Mouse (Mus musculus): ENCODE results near the gene Capza2.
"Not testable (repeated sequence)": the region's sequence is repeated elsewhere in the genome, so short reads cannot be mapped to it uniquely, and the experiment has no call there.

The Capza2 gene

DNA sequence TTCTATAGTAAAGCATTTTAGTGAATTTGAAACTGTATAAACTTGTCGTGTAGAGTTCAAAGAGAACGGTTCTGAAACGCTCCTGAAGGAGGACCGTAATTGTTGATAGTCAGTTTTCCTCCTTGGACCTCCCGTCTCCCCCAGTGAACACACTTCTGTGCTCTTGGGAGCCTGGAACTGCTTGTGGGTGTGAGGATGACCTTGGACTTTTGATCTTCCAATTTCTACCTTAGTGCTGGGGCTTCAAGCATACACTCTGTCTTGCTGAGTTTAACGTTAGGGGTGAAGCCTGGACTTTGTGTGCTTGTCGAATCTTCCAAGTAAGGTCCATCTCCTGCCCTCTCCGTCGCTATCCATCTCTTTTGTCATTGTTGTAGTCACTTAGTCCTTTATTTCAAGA lies 4.0 kb downstream of the Capza2 start:
- in situ Hi-C loops (cut with MboI, MseI), result no loop called here

DNA sequence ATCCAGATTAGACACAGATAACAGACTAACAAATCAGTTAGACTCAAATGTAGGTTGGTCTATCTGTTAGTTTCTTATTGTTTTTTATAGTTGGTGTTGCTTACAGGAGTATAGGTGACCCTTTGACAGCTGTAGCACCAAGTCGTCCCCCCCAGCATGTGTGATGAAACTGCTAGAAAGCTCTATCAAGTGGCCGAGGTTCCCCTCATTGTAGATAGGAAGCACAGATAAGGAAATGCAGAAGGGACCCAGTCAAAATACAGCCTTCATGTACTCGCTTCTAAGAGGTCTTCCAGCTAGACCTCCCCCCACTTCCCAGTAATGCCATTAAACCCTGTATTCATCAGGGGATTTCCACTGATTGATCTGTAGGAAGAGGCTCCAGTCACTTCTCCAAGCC lies 6.7 kb downstream of the Capza2 start:
- in situ Hi-C loops (cut with MboI, MseI), result no loop called here

DNA sequence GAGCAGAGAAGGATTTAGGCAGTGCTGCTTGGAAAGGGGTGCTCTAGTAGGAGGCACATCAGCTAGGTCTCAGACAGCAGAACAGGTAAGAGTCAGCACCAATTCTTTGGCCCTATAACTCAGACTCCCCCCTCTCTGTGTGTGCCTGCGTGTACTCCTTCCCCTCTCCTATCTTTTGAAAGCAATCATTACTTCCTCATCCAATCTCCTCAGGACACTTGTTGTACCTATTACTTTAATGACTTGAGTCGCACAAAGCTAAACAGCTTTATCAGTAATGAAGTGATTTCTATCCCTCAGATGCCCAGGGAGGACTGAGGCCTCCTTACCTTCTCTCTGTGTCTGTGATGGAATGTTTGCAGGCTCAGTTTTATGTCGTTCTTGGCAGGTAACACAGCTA lies 10.1 kb downstream of the Capza2 start:
- in situ Hi-C loops (cut with MboI, MseI), result no loop called here

DNA sequence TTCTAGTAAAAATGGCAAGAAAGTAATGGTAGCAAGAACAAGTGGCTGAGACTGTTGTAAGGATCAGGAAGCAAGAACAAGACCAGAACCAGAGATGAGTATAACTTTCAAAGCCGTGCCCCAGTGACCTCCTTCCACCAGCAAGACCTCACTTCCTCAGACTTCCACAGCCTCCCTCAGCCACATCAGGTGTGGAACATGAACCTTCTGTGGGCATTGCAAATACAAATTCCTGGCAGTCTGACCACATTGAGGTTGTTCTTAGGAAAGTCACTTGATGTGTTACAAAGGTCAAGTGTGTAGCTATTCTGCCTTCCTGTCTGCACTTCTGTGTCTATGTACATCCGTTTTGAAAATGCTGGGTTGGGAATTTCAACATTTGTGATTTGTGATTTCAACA lies 16.1 kb downstream of the Capza2 start:
- in situ Hi-C loops (cut with MboI, MseI), result no loop called here

DNA sequence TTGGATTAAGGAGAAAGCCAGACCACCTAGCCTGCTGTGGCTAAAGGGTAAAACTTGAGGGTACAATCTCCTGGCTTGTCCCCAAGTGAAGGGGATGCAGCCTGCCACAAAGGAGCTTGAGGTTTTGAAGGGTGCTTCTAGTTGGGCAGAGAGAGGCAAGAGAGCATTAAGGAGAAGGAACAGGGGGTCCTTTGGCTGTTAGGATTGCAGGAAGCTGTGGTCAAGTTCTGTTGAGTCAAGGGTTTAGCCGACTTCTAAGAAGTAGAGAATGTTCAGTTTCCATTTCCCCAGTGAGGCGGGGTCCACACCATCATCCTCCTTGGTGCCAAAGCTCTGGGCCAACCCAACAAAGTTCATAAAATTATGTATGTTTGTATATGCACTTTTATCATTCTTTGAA lies 19.0 kb downstream of the Capza2 start:
- in situ Hi-C loops (cut with MboI, MseI), result no loop called here

DNA sequence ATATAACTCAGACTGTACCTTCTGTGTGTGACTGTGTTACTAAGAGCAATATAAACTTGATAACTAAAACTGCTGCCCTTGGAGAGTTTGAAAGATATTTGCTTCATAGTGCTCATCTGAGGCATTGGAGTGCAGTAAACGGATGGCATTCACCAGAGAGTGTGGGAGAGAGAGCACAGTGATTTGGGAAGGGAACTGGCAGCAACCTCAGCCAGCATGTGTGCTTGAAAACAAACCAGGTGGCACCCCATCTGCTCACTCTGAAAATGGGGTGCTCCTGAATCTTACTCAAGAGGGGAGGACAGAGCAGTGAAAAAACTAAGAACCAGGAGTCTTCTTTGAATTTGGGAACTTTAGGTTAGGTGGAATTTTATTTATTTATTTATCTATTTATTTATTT lies 21.3 kb downstream of the Capza2 start:
- in situ Hi-C loops (cut with MboI, MseI), result no loop called here

DNA sequence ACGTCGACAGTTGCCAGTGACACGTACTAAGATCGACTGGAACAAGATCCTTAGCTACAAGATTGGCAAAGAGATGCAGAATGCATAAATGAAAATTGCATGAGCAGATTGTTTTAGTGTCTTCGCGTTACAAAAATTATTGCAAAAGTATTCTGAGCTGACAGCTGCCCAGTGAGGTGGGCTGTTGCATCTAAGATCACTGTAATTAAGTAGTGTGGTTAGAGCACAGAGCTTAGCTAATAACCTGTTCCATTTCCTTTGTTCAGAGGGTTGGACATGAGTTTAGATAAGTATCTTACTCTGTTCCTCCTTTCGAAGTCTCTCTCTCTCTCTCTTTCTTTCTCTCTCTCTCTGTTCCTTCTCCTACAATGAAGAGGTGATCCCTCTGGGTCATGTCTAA lies 29.3 kb downstream of the Capza2 start:
- in situ Hi-C loops (cut with MboI, MseI), result no loop called here

DNA sequence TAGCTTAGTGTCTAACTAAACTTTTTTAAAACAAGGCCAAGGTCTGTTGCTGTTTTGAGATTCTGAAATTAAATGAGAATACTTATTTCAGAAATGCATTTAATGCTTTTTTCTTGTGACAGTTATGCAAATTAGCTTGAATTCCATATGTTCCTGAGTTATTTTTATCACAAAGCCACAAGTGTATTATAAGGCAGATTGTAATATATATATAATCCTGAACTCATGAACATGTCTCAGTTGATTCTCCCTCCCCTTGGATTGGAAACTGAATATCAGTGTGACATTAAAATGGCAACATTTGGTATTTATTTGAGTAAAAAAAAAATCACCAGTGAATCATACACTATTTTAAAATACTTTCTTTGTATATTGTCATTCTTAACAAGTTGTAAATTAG lies 30.0 kb downstream of the Capza2 start:
- in situ Hi-C loops (cut with MboI, MseI), result no loop called here

DNA sequence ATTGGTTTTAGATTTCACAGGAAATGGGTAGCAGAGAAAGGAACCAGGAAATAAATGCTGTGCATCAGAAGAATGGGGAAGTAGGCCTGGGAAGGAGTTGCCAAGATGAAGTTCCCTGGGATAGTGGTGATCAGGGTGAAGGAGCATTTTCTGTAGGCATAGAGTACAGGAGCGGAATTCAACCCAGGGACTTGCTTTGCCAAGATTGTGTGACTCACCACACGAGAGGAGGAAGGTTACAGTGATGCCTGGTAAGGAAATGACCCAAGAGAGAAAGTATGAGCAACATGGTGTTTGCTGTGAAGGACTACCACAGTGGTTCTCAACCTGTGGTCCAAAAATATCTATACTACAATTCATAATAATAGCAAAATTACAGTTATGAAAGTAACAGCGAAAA lies 31.8 kb downstream of the Capza2 start:
- in situ Hi-C loops (cut with MboI, MseI), result no loop called here

DNA sequence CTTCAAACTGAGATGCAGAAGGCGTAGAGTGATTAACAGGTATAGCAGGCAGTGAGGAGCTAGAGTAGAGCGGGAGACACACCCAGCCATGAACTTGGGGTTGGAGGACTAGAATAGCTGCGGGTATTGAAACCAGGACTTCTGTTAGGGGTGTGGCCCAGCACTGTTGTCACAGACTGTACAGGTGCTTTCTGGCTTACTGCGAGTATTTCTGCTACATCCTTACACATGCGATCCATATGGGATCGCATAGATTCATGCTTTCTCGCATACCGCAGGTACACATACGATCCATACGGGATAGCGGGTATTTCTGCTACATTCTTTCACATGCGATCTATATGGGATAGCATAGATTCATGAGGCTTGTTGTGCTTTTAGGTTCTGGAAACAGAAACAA lies 32.3 kb downstream of the Capza2 start:
- in situ Hi-C loops (cut with MboI, MseI), result no loop called here

DNA sequence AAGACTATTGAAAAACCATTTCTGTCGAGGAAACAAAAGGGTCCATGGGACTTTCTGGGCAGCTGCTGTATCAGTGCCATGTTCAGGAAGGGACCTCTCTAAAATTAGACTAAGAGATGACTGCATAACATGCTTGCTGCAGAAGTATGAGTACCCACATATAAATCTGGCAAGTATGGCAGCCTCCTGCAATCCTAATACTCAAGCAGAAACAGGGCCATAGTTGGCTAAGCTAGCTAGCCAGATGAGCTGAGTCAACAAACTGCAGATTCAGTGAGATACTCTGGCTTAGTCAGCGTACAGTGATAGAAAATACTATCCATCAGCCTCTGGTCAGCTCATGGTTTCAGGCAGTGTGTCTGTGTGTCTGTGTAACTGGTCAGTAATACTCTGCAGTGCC lies 33.8 kb downstream of the Capza2 start:
- in situ Hi-C loops (cut with MboI, MseI), result no loop called here

DNA sequence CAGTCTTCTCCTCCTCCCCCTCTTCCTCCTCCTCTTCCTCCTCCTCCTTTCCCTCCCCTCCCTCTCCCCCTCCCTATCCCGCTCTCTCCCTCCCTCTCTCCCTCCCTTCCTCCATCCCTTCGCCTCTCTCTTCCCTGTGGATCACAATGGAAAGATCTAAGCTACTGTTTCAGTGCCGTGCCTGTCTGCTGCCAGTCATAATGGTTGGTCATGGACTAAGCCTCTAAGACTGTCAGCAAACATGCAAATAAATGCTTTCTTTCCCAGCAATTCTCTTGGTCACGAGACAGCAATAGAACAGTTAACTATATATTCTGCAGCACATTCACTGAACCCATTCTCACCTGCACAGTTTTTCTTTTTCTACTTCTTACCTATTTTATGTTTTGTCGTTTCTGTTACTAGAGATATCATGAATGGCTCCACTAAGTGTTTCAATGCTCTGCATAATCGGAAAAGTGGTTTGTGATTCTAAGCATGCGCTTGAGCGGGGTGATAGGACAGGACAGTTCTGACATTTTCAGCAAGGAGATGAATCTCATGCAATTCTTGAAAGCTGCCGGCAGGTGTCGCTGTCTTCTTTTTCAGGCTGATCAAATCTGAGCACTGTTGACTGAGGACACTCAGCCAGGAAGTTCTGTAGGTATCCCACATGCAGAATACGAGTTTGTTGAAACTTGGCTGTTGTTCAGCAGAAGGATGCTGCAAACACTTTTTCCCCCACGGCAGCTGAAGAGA lies 39.2 kb downstream of the Capza2 start:
- in situ Hi-C loops (cut with MboI, MseI), result loop anchor here (5.0 kb wide), 1 partner anchor 157 kb away; no protein-coding TSS in a partner anchor

DNA sequence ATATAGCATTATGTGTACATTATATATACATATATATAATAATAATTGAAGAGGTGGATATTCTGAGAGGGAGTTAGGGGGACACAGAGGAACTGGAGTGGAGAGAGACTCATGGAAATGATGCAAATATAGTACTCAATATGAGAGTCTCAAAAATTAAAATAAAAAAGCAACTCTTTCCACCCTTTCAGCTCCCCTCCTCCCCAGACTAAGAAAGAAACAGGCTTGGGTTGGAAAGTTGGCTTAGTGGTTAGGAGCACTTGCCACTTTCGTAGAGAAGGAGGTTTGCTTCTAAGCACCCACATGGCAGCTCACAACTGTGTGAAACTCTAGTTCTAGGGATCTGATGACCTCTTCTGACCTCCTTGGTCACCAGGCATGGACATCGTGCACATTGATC lies 41.0 kb downstream of the Capza2 start:
- in situ Hi-C loops (cut with MboI, MseI), result loop anchor here (5.0 kb wide), 1 partner anchor 155 kb away; no protein-coding TSS in a partner anchor

DNA sequence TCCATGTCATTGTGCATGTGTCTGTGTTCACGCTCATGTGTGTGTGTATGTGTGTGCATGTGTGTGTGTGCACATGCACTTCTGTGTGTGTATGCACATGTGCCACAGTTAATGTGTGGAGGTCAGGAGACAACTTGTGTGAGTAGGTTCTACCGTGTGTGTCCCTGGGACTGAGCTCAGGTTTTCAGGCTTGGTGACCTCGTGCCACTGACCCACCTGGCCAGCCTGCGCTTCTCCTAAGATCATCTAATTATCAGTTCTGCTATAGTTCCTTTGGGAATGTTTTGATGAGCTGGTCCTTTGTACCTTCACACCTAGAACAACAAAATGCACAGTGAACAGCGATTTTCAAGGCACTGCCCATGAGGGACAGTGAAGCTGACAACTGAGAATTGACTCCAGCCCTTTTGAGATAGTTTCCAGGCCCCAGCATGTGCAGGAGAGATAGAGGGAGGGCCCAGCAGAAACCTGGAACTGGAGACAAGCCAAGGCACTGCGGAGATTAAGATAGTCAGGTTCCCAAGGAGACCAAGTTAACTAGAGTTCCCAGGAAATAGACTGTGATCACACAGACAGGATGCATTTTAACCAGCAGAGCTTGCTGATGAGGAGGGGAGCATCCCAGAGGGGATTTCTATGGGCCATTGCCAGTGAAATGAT lies 44.4 kb downstream of the Capza2 start:
- in situ Hi-C loops (cut with MboI, MseI), result no loop called here

DNA sequence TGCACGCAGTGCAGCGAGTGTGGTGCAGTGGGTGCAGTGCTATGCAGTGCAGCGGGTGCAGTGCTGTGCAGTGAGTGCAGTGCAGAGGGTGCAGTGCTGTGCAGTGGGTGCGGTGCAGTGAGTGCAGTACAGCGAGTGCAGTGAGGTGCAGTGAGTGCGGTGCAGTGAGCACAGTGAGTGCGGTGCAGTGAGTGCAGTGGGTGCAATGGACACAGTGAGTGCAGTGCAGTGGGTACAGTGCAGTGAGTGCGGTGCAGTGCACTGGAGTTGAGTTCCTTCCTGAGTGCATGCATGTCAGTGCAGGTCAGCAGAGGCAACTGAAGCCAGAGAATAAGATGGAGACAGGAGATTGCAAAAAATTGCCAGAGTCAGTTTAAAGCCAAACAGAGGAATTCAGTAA lies 45.8 kb downstream of the Capza2 start:
- in situ Hi-C loops (cut with MboI, MseI), result no loop called here

DNA sequence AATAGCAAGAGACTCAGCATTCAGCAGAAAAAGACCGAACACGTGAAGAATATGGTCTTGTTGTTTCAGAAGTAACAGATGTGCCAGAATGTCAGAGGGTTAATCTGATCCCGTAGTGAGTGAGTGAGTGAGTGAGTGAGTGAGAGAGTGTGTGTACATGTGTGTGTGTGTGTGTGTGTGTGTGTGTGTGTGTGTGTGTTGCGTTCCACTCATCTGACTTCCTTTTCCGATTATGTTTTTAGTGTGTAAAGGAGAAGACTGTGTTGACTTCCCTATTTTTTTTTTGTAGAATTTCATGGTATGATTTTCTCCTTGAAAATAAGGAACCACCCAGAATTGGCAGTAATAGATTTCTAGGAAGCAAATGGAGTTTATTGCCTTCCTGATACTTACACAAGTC lies 52.6 kb downstream of the Capza2 start:
- in situ Hi-C loops (cut with MboI, MseI), result loop anchor here (5.0 kb wide), 1 partner anchor 34 kb away; no protein-coding TSS in a partner anchor

DNA sequence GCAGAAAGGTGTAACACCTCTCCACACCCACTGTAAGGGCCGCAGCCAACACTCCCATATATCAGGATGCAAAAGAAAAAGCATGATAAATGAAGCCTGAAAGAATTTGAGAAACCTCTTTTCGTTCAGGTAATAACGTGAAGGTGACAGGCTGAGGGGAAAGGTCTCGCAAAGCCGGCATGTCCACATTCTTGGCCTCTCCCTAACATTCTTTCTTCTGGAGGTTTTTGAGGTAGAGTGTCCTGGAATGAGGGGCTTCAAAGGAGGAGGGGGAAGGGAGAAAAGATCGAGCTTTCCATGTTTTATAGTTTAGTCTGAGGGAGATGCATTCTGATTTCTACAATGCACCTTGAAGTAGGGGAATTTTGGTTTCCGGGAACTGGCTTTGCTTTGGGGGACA lies 56.6 kb downstream of the Capza2 start, which contains the start of gene St7:
St7 (plus strand) TSS at position 287 of the 400 bp plus-strand sequence.
- in situ Hi-C loops (cut with MboI, MseI), result no loop called here

DNA sequence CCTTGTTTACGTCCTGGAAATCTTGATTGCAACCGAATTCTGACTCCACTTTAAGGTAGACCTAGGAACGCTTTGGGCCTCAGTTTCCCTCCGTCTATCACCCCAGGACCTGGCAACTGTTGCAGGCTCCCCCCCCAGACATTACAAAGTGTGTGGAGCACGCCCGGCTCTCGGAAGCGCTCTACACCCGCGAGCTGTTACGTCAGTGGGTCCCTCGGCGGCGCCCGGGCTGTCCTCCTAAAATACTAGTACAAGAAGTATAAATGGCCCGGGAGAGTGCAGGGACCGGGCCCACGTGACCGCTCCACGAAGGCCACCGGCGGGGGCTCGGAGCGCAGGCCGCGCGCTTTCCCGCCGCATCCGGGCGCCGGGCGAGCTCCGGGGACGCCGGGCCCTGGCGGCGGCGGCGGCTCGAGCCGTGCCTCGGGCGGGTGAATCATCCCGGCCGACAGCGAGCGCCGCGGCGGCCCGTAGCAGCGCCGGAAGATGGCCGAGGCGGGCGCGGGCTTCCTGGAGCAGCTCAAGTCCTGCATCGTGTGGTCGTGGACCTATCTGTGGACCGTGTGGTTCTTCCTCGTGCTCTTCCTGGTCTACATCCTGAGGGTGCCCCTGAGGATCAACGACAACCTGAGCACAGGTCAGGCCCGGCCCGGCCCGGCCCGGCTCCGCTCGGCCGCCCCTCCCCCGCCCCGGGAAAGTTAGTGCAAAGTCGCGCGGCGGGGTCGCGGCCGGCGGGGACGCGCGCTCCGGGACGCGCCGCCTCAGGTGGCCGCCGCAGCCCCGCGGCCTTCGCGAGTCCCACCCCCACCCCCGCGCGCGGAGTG lies 57.9 kb downstream of the Capza2 start:
- in situ Hi-C loops (cut with MboI, MseI), result no loop called here

DNA sequence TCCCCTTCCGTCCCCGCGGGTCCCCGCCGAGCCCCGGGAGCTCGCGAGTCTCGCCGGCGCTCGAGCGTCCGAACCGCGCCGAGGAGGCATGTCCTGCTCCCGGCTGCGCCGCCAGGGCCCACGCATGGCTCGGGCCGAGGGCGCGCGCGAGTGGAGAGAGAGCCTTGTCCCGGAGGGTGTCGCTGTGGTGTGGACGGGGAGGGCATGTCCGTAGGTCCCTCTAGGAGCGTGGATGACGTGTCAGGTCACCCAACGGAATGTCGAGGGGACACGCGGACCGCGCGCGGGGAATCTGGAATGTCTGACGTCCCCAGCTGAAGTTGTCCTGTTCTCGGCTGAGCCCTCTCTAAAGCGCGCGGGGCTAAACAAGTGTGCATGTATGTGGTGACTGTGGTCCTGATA lies 58.5 kb downstream of the Capza2 start:
- in situ Hi-C loops (cut with MboI, MseI), result no loop called here

DNA sequence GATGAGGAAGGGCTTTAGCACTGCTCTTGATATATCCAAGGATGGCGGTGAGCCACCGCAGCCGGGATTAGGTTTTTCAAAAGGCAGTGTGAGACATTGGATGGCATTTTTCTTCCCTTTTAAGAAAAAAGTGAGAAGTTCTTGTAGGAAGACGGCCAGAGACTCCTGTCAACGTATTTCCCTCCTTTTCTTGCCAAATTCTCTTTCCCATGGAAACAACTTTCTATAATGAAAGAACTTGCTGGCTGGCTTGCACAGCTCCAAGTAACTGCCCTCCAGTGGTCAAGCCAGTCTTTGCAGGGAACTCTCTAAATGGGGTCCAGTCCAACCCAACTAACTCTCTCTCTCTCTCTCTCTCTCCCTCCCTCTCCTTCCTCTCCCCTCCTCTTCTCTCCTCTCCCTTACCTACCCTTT lies 60.3 kb downstream of the Capza2 start:
- in situ Hi-C loops (cut with MboI, MseI), result no loop called here

DNA sequence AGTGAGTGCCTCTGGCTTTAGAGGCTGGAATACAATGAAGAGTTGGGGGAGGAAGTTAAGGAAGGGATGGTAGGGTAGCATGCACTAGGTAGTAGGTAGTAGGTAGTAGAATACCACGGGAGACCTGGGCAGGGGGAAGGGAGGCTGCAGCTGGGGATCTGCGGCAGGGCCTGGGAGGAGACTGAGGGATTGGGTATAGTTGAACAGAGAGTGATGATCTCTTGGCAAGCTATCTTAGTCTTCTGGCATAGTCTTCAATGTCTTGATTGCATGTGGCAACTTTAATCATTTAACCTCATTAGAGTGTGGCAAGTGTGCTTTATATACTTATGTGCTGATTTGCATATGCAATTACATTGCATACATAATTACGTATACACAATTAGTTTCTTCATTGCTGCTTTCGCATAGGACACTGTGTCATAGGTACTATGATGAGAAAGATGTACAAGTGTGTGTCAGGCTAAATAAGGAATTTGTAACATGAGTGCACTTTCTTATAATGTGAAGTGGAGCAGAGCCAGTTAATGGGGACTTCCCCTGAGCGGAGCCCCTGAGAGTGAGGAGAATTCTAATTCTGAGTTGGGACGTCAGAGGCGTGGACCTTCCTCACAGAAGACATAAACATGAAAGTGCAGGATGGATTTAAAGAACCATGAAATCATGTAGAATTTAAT lies 65.0 kb downstream of the Capza2 start:
- in situ Hi-C loops (cut with MboI, MseI), result no loop called here

DNA sequence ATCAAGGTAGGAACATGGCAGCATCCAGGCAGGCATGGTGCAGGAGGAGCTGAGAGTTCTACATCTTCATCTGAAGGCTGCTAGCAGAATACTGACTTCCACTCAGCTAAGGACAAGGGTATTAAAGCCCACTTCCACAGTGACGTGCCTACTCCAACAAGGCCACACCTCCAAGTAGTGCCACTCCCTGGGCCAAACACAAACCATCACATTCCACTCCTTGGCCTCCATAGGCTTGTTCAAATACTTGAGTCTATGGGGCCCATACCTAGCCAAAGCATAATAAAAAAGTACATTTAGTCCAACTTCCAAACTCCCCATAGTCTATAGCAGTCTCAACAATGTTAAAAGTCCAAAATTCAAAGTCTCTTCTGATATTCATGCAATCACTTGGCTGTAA lies 68.0 kb downstream of the Capza2 start:
- in situ Hi-C loops (cut with MboI, MseI), result not testable (repeated sequence)
